Mouse (Mus musculus) spleen, postnatal 10 days (tissue): ENCODE data around the gene Prtg.

Experiments used
- DNase-seq, 2 experiments: peaks; one replicate each; pipeline ENCODE4 v3.0.0; 2021 to 2022; ENCODE audit warnings: low spot score in 2 of 2

The Prtg gene

GRCm38 (mm10) chr9:72809077-72809476, 2.4 kb downstream of the Prtg start:
- no peak for DNase-seq

DNA sequence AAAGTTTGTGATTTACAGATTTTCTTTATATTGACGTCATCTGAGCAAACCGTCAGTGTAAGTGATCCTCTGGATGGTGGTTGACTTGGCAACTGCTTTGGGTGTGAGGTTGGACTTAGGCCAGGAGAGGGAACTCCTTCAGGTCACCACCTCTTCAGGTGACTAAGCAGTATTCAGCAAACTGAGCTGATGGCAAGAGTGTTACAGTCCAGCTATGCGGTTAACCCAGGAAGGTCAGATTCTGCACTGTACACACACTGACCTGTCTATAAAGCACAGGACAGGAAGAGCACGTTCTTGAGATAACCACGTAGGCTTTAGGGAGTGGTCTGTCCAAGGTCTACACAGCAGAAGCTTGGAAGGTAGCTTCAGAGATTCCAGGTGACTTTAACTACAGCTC, 3.9 kb downstream of the Prtg start:
- no peak for DNase-seq

GRCm38 (mm10) chr9:72812091-72812490, 5.4 kb downstream of the Prtg start:
- DNase-seq: no peak

GRCm38 (mm10) chr9:72812594-72813570, 6.2 kb downstream of the Prtg start:
- DNase-seq: peak in 1 of 2 experiments; percentile 35

GRCm38 (mm10) chr9:72825511-72825910, 18.8 kb downstream of the Prtg start:
- DNase-seq: no peak

GRCm38 (mm10) chr9:72825976-72826375, 19.3 kb downstream of the Prtg start:
- DNase-seq: no peak

DNA sequence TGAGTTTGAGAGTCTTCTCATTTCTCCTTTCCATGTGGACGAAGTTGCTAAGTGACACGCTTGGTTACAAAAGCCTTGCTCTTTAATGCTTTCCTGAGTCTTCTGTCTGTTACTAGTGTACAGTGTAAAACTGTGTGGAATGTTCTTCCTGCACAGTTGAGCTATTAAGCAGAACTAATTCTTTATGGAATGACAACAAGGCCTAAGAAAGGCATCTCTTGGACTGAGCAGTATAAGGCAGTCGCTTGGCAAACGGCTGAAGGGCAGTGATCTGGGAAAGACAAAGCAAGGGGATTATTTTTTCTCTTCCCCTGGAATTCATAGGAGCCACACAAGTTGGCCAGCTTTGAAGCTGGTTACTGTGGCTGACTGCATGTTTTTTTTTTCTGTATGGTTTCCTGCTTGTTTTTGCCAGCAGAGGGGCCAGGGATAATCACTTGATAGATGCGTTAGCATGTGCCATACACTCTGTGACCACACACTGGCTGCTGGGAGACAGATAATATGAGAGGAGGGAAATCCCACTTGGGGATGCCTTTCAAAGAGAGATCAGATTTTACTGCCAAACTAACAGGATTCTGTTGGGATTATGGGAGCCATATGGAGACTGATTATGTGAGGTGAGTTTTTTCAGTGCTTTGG, 22.1 kb downstream of the Prtg start:
- no peak for DNase-seq

- no peak for DNase-seq
Measured at GRCm38 (mm10) chr9:72833992-72834696, 27.5 kb downstream of the Prtg start.

DNA sequence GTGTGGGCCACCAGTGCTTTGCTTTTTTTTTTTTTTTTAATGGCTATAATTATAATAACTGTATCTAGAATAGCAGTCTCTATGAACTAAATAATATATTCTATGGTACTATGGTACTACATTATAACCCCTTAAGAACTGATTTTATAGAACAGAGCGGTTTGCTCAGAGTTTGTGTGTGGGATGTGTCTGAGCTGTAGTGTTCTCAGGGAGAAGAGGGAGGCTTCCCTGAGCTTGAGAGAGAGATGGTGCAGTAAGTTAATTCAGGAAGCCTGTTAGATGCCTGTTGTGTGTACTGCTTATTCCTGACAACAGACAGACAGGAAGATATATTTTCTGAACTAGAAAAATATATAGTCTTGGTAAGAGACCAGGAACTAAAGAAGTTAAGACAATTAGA, 28.3 kb downstream of the Prtg start:
- DNase-seq: no peak

GRCm38 (mm10) chr9:72836708-72837495, 30.2 kb downstream of the Prtg start:
- no peak for DNase-seq

- DNase-seq: no peak
Measured at GRCm38 (mm10) chr9:72837598-72838160, 31.0 kb downstream of the Prtg start.

- no peak for DNase-seq
Measured at GRCm38 (mm10) chr9:72838256-72838655, 31.6 kb downstream of the Prtg start.

DNA sequence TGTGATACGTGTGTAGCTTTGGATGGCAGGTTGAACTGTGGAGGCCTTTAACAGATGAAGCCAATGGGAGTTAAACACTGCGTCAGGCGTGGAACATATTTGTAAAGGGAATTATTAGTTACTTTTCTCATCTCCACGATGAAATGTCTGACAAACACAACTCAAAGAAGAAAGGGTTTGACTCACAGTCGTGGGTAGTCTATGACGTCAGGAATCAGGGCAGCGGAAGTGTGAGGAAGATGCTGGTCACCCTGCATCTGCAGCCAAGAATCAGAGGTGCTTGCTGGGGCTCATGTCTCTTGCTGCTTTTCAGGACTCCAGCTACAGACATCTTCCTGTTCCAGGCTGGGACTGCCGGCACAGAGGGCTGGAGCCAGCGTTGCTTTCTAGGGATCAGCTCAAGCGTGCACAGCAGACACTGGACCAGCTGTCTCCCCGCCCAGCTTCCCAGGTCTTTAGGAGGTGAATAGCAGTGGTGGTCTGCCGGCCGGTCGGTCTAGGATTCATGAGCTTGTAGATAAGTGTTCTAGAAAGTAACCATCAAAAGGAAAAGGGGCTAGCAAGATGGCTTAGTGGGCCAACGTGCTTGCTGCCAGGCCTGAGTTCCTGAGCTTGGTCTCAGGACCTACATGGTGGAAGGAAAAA, 32.8 kb downstream of the Prtg start:
- no peak for DNase-seq

- DNase-seq: no peak
Measured at GRCm38 (mm10) chr9:72844496-72844895, 37.8 kb downstream of the Prtg start.

DNA sequence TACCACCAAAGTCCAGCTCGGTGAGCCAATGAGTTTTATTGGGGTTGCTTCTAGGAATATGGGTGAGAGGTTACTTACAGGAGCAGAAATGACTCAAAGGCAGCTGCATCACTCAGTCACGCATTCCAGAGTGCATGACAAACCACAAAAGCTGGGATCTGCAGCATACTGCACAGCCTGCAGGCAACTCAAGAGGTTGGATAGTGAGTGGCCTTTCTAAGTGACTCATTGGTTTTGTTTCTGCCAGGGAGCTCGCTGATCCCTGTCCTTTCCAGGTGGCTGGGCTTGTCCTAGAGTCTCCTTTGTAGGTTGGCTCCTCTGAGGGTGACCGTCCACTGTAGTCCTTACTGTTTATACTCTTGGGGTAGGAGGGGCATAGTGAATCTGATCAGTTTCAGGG, 39.5 kb downstream of the Prtg start:
- no peak for DNase-seq

DNA sequence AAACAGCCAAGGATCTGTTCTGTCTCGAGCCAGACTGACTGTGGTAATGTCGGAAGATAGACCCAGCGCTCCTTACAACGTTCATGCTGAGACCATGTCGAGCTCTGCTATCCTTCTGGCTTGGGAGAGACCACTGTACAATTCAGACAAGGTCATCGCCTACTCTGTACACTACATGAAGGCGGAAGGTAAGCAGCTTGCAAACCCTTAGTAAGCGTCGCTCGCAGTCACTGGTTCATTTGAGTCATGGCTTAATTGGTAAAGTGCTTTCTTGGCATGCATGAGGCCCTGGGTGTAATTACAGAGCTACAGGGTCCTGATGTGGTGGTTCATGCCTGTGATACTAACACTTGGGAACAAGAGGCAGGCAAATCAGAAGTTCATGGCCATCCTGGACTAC, 44.9 kb downstream of the Prtg start:
- DNase-seq: no peak

- no peak for DNase-seq
Measured at GRCm38 (mm10) chr9:72851979-72852378, 45.3 kb downstream of the Prtg start.

DNA sequence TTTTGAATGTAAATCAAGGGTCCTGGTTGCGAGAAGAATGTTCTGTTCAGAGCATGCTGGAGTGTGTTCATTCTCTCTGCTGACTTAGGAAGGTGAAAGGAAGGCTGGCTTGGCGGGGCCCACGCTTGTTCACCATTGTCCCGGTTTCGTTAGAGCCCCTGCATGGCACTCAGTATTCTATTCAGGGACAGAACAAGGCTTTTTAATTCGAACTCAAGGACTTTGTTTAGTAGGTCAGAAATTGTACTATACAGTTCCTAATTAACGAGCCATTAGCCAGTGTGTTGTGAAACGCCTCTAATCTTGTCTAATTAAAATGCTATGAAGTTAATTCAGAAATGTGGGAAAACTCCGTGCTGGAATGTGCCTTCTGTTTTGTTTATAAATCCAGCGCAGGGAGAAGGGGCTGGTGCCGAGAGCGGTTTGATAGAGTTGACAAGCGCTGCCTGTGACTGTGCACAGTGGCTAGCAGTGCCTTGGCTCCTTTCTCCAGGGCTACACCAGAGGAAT, 47.1 kb downstream of the Prtg start:
- no peak for DNase-seq

GRCm38 (mm10) chr9:72856721-72857120, 50.0 kb downstream of the Prtg start:
- DNase-seq: no peak

DNA sequence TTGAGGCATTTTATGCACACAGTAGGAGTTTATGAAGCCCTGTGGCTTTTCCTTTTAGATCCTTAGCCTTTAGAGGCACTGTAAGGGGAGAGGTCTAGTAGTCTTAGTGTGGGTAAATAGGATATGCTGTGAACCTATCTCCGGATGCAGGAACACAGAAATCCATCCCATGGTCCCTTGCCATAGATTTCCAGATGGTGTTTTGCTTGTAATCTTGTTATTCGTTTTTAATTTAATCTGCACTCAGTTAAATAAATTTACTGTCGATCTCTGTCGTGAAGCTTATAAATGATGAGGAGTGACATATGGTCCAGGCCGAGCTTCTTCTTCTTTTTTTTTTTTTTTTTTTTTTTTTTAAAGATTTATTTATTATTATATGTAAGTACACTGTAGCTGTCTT, 54.1 kb downstream of the Prtg start:
- no peak for DNase-seq

DNA sequence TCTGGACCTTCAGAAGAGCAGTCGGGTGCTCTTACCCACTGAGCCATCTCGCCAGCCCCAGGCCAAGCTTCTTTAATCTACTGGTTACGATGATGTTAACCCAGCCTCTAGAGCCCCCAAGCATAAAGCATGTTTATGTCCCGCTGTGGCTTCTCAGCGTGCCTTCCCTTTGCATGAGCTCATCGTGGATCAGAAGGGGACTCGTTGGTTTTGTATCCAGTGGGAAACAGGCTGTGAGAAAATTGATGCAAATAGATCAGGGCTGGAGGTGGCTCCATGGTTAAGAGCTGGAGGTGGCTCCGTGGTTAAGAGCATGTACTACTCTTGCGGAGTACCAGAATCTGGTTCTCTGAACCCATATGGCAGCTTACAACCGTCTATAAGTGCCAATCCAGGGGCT, 54.6 kb downstream of the Prtg start:
- no peak for DNase-seq
